Mouse (Mus musculus): ENCODE measurements around the gene Dlg2.

GRCm38 (mm10) chr7:91544600-91544999 lies 1068.1 kb downstream of the Dlg2 start:
- TF ChIP-seq CTCF (IDR thresholded peaks at IDR 0.05; ENCODE audit: low read depth, low read length) (no peak), POLR2AphosphoS5 (IDR thresholded peaks at IDR 0.05; ENCODE audit: insufficient replicate concordance, low read depth, low read length) (no peak), TAL1 (conservative IDR thresholded peaks at IDR 0.05; ENCODE audit: low read depth, low read length) (no peak), GATA1 (IDR thresholded peaks at IDR 0.05; ENCODE audit: borderline replicate concordance, low read length) (no peak)

All from G1E (cell line).